Mouse (Mus musculus) midbrain, embryonic 16.5 days (tissue): Measurements from ENCODE around the gene Jade1. TPM values are rescaled to one million over a fixed set of nuclear protein-coding genes. Genes with fewer than 3 reads are reported as not detected.

ENCODE experiments used
- ATAC-seq: fragments of 200-750 bp; cut with Nextera tagmentation; 2 replicates; pipeline ENCODE4 v1.8.0; 2017; ENCODE audit warnings: moderate TSS enrichment
- H3K27ac ChIP-seq: fragments of 300-500 bp; sonication (generic); 2 replicates; pipeline ENCODE4 v1.5.1; 2014; ENCODE audit warnings: mild to moderate bottlenecking, low read length, mixed read lengths
- H3K27me3 ChIP-seq: fragments of 300-500 bp; sonication (generic); 2 replicates; pipeline ENCODE4 v1.6.1; 2014; ENCODE audit warnings: low read depth, low read length, mixed read lengths; ENCODE audit not compliant: control insufficient read depth, insufficient read depth
- H3K36me3 ChIP-seq: fragments of 300-500 bp; sonication (generic); 2 replicates; pipeline ENCODE4 v1.6.1; 2014; ENCODE audit warnings: mild to moderate bottlenecking, low read length, moderate library complexity, mixed read lengths; ENCODE audit not compliant: control insufficient read depth, insufficient read depth
- H3K4me1 ChIP-seq: fragments of 300-500 bp; sonication (generic); 2 replicates; pipeline ENCODE4 v1.6.1; 2014; ENCODE audit warnings: mild to moderate bottlenecking, low read length, mixed read lengths; ENCODE audit not compliant: control insufficient read depth, insufficient read depth
- H3K4me2 ChIP-seq: fragments of 300-500 bp; sonication (generic); 2 replicates; pipeline ENCODE4 v1.6.1; 2014; ENCODE audit warnings: mild to moderate bottlenecking, low read length, mixed read lengths
- H3K4me3 ChIP-seq: fragments of 300-500 bp; sonication (generic); 2 replicates; pipeline ENCODE4 v1.5.1; 2014; ENCODE audit warnings: low read depth, mild to moderate bottlenecking, low read length, moderate library complexity, mixed read lengths
- H3K9ac ChIP-seq: fragments of 300-500 bp; sonication (generic); 2 replicates; pipeline ENCODE4 v1.6.1; 2014; ENCODE audit warnings: low read depth, low read length, mixed read lengths
- H3K9me3 ChIP-seq: fragments of 300-500 bp; sonication (generic); replicated peaks from 2 replicates; pipeline ENCODE4 v1.6.1; 2014; ENCODE audit warnings: mild to moderate bottlenecking, low read length, mixed read lengths; ENCODE audit not compliant: control insufficient read depth, poor library complexity, severe bottlenecking
- WGBS: fragments of 180-500 bp; shearing (Covaris S2); extraction: QIAGEN DNeasy Blood & Tissue Kit; methylation state at CpG from one replicate; pipeline ENCODE4 v1.1.7; 2014; 5-methylcytosine and 5-hydroxymethylcytosine counted together
- polyA plus RNA-seq: library from polyadenylated mRNA; unstranded; fragments of >200 nt; fragmentation: Nextera tagmentation; extraction: Ambion mirVana; gene quantifications from 2 replicates; pipeline ENCODE4 v1.2.1, GENCODE M21; 2015

Gene Jade1
- polyA plus RNA-seq, 1 experiment from 2014 or later = 13.2 TPM

DNA sequence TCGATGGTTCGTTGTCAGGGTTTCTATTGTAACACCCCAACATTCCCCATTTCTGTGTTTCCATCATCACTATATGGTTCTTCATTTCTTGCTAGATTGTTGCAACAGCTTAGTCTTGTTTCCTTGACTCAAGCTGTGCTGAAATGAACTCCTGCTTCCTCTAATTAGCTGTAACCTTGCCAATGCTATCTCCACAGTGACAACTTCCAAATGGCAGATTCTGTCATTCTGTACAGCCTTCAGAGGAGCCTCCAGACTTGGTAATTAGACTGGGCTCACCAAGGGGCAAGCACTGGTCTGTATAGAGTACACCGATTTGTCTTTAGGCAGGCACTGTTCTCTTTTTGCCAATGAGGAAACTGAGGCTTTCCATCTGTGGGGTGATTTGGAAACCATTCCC is 63.0 kb downstream of the Jade1 start:
- Histone ChIP-seq H3K27ac (no peak overlapping the region), H3K4me1 (no peaks in the 10 kb centered on the region), H3K36me3 (peaks cover 4% of the 10 kb centered on the region; the same call in 1 of the 2 replicates), H3K9me3 (no peaks in the 10 kb centered on the region), H3K27me3 (no peaks in the 10 kb centered on the region), H3K4me2 (no peak overlapping the region), H3K4me3 (no peak overlapping the region), H3K9ac (no peak overlapping the region)
- 81% methylated on average over 3 of the region's 3 CpGs for WGBS
- ATAC-seq = peak; percentile 58; the same call in 1 of the 2 replicates

GRCm38 (mm10) chr3:41620971-41621370 is 65.4 kb downstream of the Jade1 start:
- ATAC-seq = no peak

DNA sequence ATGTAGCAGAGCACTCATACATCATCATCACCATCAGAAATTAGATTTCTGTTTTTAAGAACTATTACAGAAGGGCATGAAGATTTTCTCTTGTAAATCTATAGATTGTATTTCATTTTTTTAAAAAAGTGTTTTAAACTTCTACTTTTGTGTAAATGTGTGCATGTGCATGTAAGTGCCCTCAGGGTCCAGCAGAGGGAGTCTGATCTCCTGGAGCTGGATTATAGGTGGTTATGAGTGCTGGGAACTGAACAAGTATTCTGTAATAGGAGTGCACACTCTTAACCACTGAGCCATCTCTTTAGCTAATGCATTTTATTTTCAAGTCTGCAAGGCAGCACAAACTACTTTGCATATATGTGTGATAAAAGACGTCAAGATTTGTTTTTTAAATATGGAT is 100.1 kb downstream of the Jade1 start:
- peaks cover 7% of the 10 kb centered on the region for H3K36me3 ChIP-seq
- H3K4me1 ChIP-seq = no peaks in the 10 kb centered on the region
- no peaks in the 10 kb centered on the region for H3K9me3 ChIP-seq
- H3K9ac ChIP-seq = no peak overlapping the region
- no peak overlapping the region for H3K27ac ChIP-seq
- H3K4me3 ChIP-seq = no peak overlapping the region
- WGBS = 90% methylated on average over 1 of the region's 1 CpGs
- ATAC-seq = no peak
- no peak overlapping the region for H3K4me2 ChIP-seq
- no peaks in the 10 kb centered on the region for H3K27me3 ChIP-seq

More at GRCm38 (mm10) chr3:41620971-41621370, 65.4 kb downstream of the Jade1 start:
- no peaks in the 10 kb centered on the region for H3K9me3 ChIP-seq
- no peak overlapping the region for H3K27ac ChIP-seq
- H3K4me1 ChIP-seq = no peaks in the 10 kb centered on the region
- no peak overlapping the region for H3K4me2 ChIP-seq
- no peaks in the 10 kb centered on the region for H3K27me3 ChIP-seq
- 83% methylated on average over 7 of the region's 7 CpGs for WGBS
- H3K4me3 ChIP-seq = no peak overlapping the region
- H3K36me3 ChIP-seq = no peaks in the 10 kb centered on the region
- no peak overlapping the region for H3K9ac ChIP-seq

Other genes starting within 250 kb of the Jade1 start
- 17.1 and 18.8 TPM in 2 replicates for gene Sclt1, start 186.8 kb downstream of the Jade1 start, polyA plus RNA-seq
- 8.2 and 9.8 TPM in 2 replicates for gene D3Ertd751e, start 186.9 kb downstream of the Jade1 start, polyA plus RNA-seq